Mouse (Mus musculus) E14TG2a.4 (cell line): ENCODE data around the gene Dgat2.

Source experiments
- CTCF ChIP-seq: conservative IDR thresholded peaks from 2 replicates; pipeline ENCODE4 v1.5.1; 2014; ENCODE audit warnings: low read length
- NANOG ChIP-seq: IDR thresholded peaks from 2 replicates; pipeline ENCODE4 v1.6.1; 2014; ENCODE audit warnings: borderline replicate concordance, low read length, mixed read lengths

DNA sequence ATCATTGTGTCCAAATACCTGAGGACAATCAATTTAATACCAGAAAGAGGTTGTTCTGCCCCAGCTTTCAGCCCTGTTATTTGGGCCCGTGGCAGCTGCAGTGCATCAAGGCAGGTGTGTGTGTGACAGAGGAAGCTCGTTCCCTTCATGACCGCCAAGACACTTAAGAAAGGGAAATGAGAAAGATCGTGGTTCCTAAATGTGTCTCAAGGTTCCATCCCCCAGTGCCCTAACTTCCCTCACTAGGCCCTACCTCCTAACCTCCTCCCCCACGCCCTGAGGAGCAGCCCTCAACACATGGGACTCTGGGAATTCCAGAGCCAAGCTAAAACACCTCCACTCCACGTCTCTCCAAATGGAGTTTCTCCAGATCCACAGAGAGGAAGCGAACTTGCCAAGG, 35.6 kb downstream of the Dgat2 start:
- TF ChIP-seq CTCF (no peak), NANOG (no peak)
